Mouse (Mus musculus): ENCODE results near the gene S100pbp.

S100pbp gene

GRCm38 (mm10) chr4:129189542-129190519, at the start of gene S100pbp, which contains the start of gene Yars:
Gene S100pbp (minus strand): TSS chr4:129189727.
Gene Yars (plus strand): TSS chr4:129189760.
- DNase-seq (ENCODE audit: low spot score): peak; percentile 98

GRCm38 (mm10) chr4:129239075-129239474, 49.5 kb upstream of the S100pbp start:
- peak; percentile 83 for DNase-seq (ENCODE audit: low spot score)

GRCm38 (mm10) chr4:129238579-129239016, 49.1 kb upstream of the S100pbp start:
- DNase-seq (ENCODE audit: low spot score): no peak

- no peak for DNase-seq (ENCODE audit: low spot score)
These were observed 48.4 kb upstream of the S100pbp start for GRCm38 (mm10) chr4:129237843-129238441.

- DNase-seq (ENCODE audit: low spot score): no peak
These were observed 46.8 kb upstream of the S100pbp start for GRCm38 (mm10) chr4:129236236-129236813.

- no peak for DNase-seq (ENCODE audit: low spot score)
These were observed 45.6 kb upstream of the S100pbp start for GRCm38 (mm10) chr4:129235147-129235546.

GRCm38 (mm10) chr4:129234488-129234887, 45.0 kb upstream of the S100pbp start:
- no peak for DNase-seq (ENCODE audit: low spot score)

- no peak for DNase-seq (ENCODE audit: low spot score)
These were observed 43.2 kb upstream of the S100pbp start for GRCm38 (mm10) chr4:129232561-129233360.

- DNase-seq (ENCODE audit: low spot score): peak; percentile 56
These were observed 42.3 kb upstream of the S100pbp start for GRCm38 (mm10) chr4:129231594-129232450.

GRCm38 (mm10) chr4:129230926-129231325, 41.4 kb upstream of the S100pbp start:
- DNase-seq (ENCODE audit: low spot score): no peak

GRCm38 (mm10) chr4:129227985-129228381, 38.5 kb upstream of the S100pbp start:
- no peak for DNase-seq (ENCODE audit: low spot score)

GRCm38 (mm10) chr4:129227170-129227984, 37.9 kb upstream of the S100pbp start:
- no peak for DNase-seq (ENCODE audit: low spot score)

- no peak for DNase-seq (ENCODE audit: low spot score)
These were observed 37.0 kb upstream of the S100pbp start for GRCm38 (mm10) chr4:129226441-129226963.

- no peak for DNase-seq (ENCODE audit: low spot score)
These were observed 35.8 kb upstream of the S100pbp start for GRCm38 (mm10) chr4:129225315-129225714.

GRCm38 (mm10) chr4:129223421-129224281, 34.1 kb upstream of the S100pbp start:
- no peak for DNase-seq (ENCODE audit: low spot score)

- peak; percentile 47 for DNase-seq (ENCODE audit: low spot score)
These were observed 32.7 kb upstream of the S100pbp start for GRCm38 (mm10) chr4:129222019-129222925.
